Mouse (Mus musculus): ENCODE measurements around the gene Capn2.

Gene Capn2

GRCm38 (mm10) chr1:182500843-182501242 is 16.6 kb downstream of the Capn2 start:
- DNase-seq, result no peak

DNA sequence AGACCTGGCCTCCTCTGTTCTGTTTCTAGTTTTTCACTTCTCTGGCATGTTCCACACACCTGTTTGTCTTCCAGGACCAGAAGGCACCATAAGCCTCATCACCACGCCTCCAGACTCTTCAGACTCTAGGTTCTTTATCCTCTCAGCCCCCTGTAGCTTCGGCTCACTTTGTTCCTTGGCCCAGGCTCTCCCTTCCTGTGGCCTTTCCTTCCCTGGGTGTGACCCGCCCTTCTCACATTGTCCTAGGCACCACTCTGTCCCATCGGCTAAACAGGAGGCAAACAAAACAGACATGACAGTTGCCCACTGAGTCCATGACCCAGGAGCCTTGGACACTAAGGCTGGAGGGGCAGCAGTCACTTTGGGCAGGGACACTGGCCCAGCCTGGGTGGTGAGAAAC is 17.2 kb downstream of the Capn2 start:
- DNase-seq, result no peak

DNA sequence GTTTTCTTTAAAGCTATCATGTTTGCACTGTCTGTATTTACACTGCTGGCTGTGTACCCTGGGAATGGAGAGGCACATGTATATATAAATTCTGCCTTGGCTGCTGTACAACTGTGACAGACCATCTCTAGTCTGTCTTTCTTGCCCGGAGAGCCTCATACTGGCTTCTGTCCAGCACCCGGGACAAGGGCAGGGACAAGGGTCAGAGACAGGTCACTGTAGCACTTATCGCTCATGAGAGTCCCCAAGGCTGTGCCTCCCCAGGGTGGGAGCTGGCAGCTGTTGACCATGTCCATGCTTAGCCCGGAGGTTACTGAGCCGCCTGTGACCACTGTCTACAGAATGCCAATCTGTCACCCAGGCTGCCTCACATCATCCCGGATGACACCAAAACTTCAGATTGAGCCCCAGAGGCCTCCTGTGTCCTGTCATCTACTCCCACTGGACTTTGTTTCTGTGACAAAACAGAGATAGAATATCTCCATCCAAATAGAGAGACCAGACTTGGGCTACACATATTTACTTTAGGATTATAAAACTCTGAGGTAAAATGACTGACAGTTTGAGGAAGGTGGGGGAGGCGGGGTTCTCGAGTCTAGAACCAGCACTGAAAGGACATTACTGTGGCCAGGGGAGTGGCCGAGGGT is 17.8 kb downstream of the Capn2 start:
- peak; percentile 66 to 77 for DNase-seq

DNA sequence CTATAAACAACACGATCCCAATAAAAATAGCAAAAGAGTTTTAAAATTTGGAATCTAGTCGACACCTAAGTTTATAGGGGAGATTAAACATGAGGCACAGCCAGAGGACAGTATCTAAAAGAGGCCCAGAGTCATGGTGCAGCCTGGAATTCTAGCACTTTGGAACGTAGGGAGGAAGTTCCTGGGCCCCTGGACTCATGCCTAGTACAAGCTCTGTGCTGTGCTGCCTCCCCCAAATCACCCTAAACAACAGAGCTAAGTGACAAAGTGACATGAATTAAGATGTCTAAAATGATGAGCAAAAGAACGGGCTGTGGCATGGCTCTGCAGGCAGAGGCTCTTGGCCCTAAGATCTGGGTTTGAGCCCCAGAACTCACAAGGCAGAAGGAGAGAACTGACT is 19.7 kb downstream of the Capn2 start:
- DNase-seq, result peak in 1 of 2 experiments; percentile 62

- peak; percentile 71 to 86 for DNase-seq
Observed at GRCm38 (mm10) chr1:182496685-182497084, 20.7 kb downstream of the Capn2 start.

DNA sequence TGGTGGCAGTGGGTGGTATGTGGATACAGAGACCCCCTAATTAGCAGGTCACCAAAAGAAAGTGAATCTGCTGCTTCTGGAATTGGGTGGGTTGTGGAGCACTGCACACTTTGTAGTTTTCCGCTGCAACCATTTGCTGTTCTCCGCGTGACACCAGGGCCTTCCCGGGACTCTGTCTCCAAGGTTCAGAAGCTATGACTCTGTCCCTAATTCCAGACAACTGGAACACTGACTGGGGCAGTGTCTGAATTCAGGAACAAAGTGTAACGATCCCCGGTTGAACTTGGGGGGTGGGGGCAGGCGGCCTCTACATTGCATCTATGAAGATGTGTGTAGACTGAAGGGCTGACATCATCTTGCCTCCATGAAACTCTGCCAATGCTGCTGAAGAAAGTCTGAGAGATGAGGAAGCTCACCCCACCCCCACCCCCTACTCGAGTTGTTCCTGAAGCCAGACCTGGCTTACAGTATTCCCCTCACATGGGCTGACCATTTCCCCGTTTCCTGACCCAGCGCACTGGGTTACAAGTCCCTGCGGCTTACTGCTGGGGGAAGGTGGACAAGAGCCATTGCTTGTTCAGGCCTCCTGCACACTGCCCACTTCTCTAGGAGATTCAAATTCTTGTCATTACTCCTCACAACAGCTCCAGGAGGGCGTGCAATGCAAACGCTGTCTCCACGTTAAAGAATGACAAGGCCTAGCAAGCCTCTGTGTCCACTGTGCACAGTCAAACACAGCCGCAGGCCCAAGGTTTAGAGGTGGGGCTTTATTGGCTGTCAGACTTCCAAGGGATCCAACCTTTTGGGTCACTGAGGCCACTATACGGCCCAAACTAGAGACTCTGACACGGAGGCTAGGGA is 22.9 kb downstream of the Capn2 start:
- peak; percentile 45 to 69 for DNase-seq

- DNase-seq, result no peak
Observed at GRCm38 (mm10) chr1:182491839-182492238, 25.6 kb downstream of the Capn2 start.

DNA sequence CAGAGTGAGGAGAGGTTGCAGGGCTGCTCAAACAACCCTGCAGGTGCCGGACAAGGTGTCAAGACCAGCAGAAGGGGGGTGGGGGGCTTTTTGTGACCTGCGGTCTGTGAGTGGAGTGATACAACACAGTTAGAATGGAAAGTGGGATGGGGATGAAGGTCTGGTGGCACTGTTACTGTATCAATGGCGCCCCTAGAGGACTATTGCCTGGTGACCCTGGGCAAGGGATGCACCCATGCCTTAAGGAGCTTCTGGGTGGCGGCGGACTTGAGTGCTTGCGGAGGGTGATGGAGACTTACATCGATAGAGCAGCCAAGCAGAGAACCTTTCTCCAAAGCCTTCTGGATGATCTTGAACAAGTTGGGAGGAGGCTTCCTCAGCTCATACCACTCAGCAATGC is 26.8 kb downstream of the Capn2 start:
- DNase-seq, result no peak

GRCm38 (mm10) chr1:182489803-182490452 is 27.5 kb downstream of the Capn2 start:
- peak; percentile 96 to 97 for DNase-seq

DNA sequence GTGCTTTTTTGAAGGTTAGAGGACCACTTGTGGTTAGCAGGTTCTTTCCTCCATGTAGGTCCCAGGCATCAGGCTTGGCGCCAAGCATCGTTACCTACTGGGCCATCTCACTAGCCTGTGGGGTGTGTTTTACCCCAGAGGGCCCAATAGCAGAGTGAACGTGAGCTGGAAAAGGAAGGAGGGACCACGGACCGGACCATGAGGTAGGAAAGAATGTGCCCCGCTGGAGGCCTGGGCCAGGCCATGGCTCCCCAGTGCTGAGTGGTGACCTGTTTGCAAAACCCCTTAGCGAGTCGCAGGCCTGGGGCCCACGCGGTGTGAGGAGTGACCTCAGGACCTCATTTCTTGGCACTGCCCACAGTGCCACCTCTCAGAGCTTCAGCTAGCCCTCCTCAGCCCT is 28.9 kb downstream of the Capn2 start:
- DNase-seq, result peak; percentile 46 to 47

DNA sequence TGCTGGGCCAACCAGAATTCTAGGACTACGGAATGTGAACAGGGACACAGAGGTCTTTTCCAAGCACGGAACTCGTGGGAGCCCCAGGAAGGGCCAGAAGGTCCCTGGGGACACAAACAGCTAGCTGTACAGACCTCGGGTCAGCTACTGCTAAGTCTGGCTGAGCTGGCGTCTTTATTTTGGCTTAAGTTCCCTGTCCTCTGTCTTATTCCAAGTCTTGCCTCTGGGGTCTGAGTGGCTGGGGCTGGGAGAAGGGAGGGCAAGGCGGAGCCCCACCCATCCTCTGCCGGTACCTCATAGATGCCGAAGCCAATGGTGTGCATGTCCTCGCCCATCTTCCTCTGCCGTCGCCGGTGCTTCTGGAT is 33.5 kb downstream of the Capn2 start:
- DNase-seq, result peak; percentile 57 to 75

DNA sequence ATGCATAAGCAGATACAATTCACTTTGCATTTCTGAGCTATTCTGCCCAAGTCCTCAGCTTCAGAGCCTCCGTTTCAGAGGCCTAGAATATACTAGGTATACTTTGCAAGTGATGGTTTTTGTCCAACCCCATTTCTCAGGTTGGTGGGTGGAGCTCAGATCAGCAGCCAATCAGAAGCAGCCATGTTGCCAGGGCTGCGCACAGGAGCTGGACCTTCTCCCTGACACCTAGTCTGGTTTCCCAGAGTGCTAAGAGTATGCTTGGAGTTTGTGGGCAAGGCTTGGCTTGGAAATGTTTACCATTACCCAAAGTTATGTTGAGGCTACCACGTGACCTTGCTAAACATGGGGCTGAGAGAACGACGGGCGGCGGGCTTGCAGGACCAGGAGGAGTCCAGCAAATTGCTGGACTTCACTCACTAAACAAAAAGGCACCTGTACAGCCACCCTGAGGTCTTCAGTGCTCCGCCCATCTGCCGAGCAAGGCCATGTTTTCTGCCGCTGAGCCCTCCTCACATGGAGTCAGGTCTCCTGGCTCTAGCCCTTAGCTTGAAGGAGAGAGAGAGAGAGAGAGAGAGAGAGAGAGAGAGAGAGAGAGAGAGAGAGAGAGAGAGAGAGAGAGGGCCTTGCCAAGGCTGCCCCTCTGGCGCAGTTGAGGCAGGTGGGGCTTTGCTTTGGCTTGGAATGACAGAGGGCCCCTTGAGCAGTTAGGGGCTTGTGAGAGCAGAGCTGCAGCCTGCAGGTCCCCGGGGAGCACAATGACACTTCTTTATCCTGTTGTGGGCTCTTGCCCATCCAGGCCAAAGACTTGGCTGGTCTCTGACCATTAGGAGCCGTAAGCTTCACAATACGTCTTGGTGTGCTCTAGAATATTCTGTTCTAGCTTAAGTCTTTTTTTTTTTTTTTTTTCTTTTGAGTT is 34.2 kb downstream of the Capn2 start:
- no peak for DNase-seq

DNA sequence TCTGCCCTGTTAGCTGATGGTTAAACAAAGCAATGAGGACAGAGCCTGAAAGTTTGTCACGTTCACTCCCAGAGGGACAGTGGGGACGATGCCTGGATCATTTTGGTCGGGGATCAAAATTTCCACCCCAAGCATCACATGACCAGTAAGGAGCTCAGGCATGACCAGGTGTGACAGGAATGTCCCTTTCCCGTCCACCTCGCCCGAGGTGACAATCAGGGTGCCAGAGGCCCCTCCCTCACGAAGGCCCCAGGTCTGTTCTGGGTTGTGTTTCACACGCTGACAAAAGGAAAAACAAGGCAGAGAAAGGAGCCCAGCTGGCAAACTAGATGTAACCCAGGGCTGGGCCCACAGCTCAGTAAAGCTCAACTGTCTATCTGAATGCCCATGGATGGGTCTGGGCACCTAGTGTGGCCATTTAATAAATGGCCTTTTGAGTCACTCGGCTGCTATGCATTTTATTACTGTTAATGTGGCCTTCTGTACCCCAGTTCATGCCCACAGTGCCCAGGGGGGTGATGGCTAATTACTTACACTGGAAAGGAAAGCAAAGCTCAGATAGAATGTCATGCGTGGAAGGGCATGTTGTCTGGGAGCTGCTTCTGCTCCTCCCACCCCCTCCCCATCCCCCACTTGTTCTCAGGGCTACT is 35.6 kb downstream of the Capn2 start:
- DNase-seq, result peak; percentile 66 to 67

GRCm38 (mm10) chr1:182481138-182481537 is 36.3 kb downstream of the Capn2 start:
- DNase-seq, result no peak

- DNase-seq, result peak; percentile 59 to 85
Observed at GRCm38 (mm10) chr1:182478935-182479334, 38.5 kb downstream of the Capn2 start.

- DNase-seq, result no peak
Observed at GRCm38 (mm10) chr1:182475005-182475796, 42.2 kb downstream of the Capn2 start.

GRCm38 (mm10) chr1:182465978-182466377 is 51.4 kb downstream of the Capn2 start:
- peak in 1 of 2 experiments; percentile 36 for DNase-seq

DNA sequence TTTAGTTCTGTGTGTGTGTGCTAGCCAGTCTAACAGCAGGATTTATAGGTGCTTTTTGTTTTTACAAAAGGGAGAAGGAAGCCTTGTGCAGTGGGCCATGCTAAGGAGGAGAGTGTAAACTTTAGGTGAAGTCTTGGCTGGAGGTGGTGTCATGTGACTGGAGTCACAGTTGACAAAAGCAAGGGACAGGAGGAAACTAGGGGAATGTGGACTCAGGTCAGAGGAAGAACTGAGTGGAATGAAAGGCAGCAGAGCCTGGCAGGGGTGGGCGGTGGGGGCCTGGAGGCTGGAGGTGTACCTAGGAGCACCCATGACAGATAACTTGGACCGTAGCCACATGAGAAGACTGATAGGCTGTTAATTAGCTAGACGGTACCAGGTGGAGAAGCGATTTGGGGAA is 52.1 kb downstream of the Capn2 start:
- peak; percentile 67 to 72 for DNase-seq

DNA sequence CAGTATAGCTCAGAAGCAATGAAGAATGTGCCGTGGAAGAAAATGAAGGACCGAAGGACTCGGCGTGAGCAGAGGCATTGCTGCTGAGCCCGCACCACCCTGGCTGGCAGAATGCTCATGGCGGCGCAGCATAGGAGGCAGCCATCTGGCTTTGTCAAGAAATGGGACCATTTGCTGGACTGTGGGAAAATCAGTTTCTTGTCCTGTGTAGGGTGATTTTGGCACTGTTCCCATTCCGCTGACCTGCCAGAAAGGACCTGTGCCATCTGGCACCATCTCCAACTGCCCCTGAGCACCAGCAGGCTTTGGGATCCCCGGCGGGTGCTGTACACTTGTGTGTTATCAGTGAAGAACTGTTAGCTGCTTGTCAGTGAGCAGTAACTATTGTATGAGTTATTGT is 55.6 kb downstream of the Capn2 start:
- DNase-seq, result peak; percentile 70 to 71

GRCm38 (mm10) chr1:182461261-182461660 is 56.1 kb downstream of the Capn2 start:
- peak in 1 of 2 experiments; percentile 58 for DNase-seq
